Mouse (Mus musculus): ENCODE results near the gene Anapc1.
A peak's percentile ranks its signal among the peaks of the same experiment; 100 is the strongest.
"Not testable (repeated sequence)": the region's sequence is repeated elsewhere in the genome, so short reads cannot be mapped to it uniquely, and the experiment has no call there.

The Anapc1 gene

GRCm38 (mm10) chr2:128697047-128697446 is 9.9 kb upstream of the Anapc1 start:
- DNase-seq (ENCODE audit: low spot score): no peak

- DNase-seq (ENCODE audit: low spot score): no peak
These were observed 9.2 kb upstream of the Anapc1 start for GRCm38 (mm10) chr2:128696426-128696825.

- no peak for DNase-seq (ENCODE audit: low spot score)
These were observed 7.4 kb upstream of the Anapc1 start for GRCm38 (mm10) chr2:128694548-128694947.

GRCm38 (mm10) chr2:128693828-128694227 is 6.6 kb upstream of the Anapc1 start:
- DNase-seq (ENCODE audit: low spot score): not testable (repeated sequence)

GRCm38 (mm10) chr2:128693236-128693635 is 6.0 kb upstream of the Anapc1 start:
- no peak for DNase-seq (ENCODE audit: low spot score)

- DNase-seq (ENCODE audit: low spot score): no peak
These were observed 5.6 kb upstream of the Anapc1 start for GRCm38 (mm10) chr2:128692771-128693170.

GRCm38 (mm10) chr2:128692336-128692735 is 5.1 kb upstream of the Anapc1 start:
- DNase-seq (ENCODE audit: low spot score): no peak

- DNase-seq (ENCODE audit: low spot score): no peak
These were observed 448 bp upstream of the Anapc1 start for GRCm38 (mm10) chr2:128687558-128688120.

GRCm38 (mm10) chr2:128680661-128681060 is 6.5 kb downstream of the Anapc1 start:
- DNase-seq (ENCODE audit: low spot score): no peak

GRCm38 (mm10) chr2:128620578-128620977 is 66.6 kb downstream of the Anapc1 start:
- no peak for DNase-seq (ENCODE audit: low spot score)

GRCm38 (mm10) chr2:128615366-128615765 is 71.8 kb downstream of the Anapc1 start:
- DNase-seq (ENCODE audit: low spot score): no peak

- DNase-seq (ENCODE audit: low spot score): no peak
These were observed 73.8 kb downstream of the Anapc1 start for GRCm38 (mm10) chr2:128613365-128613764.

GRCm38 (mm10) chr2:128612275-128612674 is 74.9 kb downstream of the Anapc1 start:
- DNase-seq (ENCODE audit: low spot score): no peak

- DNase-seq (ENCODE audit: low spot score): no peak
These were observed 76.0 kb downstream of the Anapc1 start for GRCm38 (mm10) chr2:128611178-128611577.

GRCm38 (mm10) chr2:128609286-128609685 is 77.9 kb downstream of the Anapc1 start:
- no peak for DNase-seq (ENCODE audit: low spot score)

- DNase-seq (ENCODE audit: low spot score): no peak
These were observed 85.7 kb downstream of the Anapc1 start for GRCm38 (mm10) chr2:128601534-128601933.

- no peak for DNase-seq (ENCODE audit: low spot score)
These were observed 94.9 kb downstream of the Anapc1 start for GRCm38 (mm10) chr2:128592301-128592700.

GRCm38 (mm10) chr2:128590909-128591308 is 96.3 kb downstream of the Anapc1 start, which contains the start of gene Spdye4c:
TSS of gene Spdye4c (plus strand) at chr2:128591209.
- DNase-seq (ENCODE audit: low spot score): no peak

- no peak for DNase-seq (ENCODE audit: low spot score)
These were observed 104.3 kb downstream of the Anapc1 start for GRCm38 (mm10) chr2:128582881-128583280.

GRCm38 (mm10) chr2:128572726-128573624 is 114.2 kb downstream of the Anapc1 start:
- peak; percentile 41 for DNase-seq (ENCODE audit: low spot score)

GRCm38 (mm10) chr2:128571001-128571400 is 116.2 kb downstream of the Anapc1 start:
- DNase-seq (ENCODE audit: low spot score): no peak

GRCm38 (mm10) chr2:128568490-128568889 is 118.7 kb downstream of the Anapc1 start:
- no peak for DNase-seq (ENCODE audit: low spot score)

- DNase-seq (ENCODE audit: low spot score): no peak
These were observed 119.2 kb downstream of the Anapc1 start for GRCm38 (mm10) chr2:128568018-128568417.
